Mouse (Mus musculus) frontal cortex, postnatal 10 days (tissue): ENCODE data around the gene Baiap3.
"Not testable (repeated sequence)": the region's sequence is repeated elsewhere in the genome, so short reads cannot be mapped to it uniquely, and the experiment has no call there.

Experiments
- DNase-seq, 2 experiments: peaks; one replicate each; pipeline ENCODE4 v3.0.0; 2022; ENCODE audit warnings: low spot score in 2 of 2, mixed read lengths in 1 of 2

Gene Baiap3

GRCm38 (mm10) chr17:25248033-25248750 lies 8.0 kb downstream of the Baiap3 start:
- no peak for DNase-seq

GRCm38 (mm10) chr17:25244239-25244638 lies 11.9 kb downstream of the Baiap3 start:
- no peak for DNase-seq

GRCm38 (mm10) chr17:25243131-25243780 lies 12.9 kb downstream of the Baiap3 start:
- DNase-seq, result no peak

DNA sequence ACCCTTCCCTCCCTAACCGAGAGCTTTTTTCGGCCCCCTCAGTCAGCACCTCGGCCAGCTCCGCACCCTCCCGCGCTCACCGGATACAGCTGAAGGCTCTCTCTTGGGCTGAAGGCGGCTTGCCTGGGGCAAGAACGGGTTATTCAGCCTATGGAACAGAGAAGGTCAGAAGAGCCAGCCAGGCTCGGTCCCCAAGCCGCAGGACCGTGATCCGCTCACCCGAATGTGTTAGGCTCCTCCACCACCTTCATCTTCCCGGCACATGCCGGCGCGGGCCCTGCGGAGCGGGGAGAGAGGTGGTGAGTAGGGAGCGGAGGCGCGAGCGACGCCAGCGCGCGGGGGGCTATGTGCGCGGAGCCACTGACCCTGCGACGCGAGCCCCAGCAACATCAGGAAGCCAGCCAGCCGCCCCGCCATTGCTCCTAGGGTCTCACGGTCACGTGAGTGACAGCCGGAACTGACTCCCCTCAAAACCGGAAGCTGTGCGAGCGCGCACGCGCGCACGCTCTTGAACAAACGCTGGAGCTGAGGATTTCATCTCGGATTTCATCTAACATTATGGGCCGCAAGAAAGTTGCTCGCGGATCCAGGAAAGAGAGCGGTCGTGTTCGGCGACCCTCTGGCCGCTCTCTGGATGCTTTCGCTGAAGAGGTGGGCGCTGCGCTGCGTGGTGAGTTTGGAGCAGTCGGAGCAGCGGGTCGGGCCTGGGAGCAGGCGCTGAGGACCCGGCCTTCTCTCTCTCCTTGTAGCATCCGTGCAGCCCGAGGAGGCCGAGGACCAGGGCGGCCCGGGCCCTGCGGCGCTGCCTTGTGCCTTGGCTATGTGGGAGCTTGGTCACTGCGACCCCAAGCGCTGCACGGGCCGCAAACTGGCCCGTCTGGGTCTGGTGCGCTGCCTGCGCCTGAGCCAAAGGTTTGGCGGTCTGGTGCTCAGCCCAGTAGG lies 16.2 kb downstream of the Baiap3 start, which contains the start of the genes Gnptg and Tsr3:
Gene Gnptg, minus strand, starts transcription at position 430 of the 942 bp plus-strand sequence.
Gene Tsr3, plus strand, starts transcription at position 476 of the 942 bp plus-strand sequence.
- peak in 1 of 2 experiments; percentile 84 for DNase-seq

DNA sequence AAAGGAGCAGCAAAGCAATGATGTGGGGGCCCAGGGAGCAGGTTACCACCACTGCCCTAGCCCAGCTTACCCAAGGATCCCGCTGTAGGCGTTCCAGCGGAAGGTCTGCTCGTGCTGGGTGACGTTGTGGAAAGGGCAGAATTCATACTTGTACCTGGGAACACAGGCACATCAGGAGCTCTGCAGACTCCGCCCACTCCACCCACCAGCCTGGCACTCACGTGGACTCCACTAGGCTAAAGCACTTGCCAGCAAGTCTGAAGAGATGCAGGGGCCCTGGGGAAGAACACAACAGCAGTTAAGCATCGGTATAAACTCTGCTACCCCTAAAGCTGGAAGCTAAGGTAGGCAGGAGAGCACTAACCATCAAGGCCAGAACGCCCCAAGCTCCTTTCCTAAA lies 20.5 kb downstream of the Baiap3 start:
- no peak for DNase-seq

DNA sequence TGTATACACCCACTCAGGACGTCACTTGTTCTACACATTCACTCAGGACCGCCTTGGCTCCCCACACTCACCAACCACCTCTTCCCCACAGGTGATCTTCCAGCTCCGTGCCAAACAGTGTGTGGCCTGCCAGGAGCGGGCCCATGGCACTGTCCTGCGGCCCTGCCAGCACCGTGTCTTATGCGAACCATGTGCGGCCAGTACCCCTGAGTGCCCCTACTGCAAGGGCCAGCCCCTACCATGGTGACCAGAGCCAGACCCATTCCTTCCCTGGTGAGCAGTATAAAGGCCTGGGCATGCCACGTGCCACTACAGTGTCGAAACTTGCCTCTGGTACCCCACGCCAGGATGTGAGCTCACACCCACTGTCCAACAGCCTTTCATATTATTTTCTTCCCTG lies 24.5 kb downstream of the Baiap3 start:
- not testable (repeated sequence) for DNase-seq

GRCm38 (mm10) chr17:25230700-25231099 lies 25.5 kb downstream of the Baiap3 start:
- DNase-seq, result no peak

DNA sequence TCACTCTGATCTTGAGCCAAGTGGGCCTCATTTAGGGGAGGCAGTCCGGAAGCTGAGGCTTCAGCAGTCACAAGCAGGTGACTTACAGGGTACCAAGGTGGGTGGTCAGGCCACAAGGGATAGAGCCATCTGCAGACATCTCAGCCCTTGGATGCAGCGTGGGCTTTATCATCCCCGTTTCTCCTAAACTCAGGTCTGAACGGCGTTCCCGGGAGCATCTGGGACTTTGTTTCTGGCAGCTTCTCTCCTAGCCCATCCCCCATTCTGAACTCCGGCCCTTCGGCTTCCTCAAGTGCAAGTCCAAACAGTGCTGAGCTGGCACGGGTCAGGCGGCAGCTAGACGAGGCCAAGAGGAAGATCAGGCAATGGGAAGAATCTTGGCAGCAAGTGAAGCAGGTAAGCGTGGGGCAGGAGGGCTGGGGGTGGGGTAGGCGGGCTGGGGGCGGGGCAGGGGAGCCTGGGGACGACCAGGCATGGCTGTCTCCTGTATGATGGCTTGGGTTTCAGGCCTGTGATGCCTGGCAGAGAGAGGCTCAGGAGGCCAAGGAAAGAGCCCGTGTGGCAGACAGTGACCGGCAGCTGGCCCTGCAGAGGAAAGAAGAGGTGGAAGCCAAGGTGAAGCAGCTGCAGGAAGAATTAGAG lies 26.0 kb downstream of the Baiap3 start:
- DNase-seq, result not testable (repeated sequence)

- DNase-seq, result no peak
Observed at GRCm38 (mm10) chr17:25227991-25228390, 28.2 kb downstream of the Baiap3 start.

DNA sequence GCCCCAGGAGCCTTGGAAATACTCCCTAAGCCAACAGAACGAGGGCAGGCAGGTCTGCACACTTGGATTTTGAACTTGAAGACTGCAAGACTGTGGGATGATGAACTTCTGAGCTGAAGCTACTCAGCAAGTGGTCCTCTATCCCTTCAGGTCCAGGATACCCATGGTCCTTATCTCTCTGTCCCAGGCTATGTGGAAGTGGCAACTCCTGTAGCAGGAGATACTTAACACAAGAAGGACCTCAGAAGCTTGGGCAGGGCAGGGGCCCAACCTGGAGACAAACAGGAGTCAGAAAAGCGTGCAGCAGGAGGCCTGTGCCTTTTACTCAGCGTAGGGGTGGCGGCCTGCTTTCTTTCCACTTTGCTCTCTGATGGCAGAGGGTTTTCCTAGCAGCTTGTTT lies 30.5 kb downstream of the Baiap3 start:
- no peak for DNase-seq

GRCm38 (mm10) chr17:25224586-25225222 lies 31.5 kb downstream of the Baiap3 start:
- DNase-seq, result no peak

DNA sequence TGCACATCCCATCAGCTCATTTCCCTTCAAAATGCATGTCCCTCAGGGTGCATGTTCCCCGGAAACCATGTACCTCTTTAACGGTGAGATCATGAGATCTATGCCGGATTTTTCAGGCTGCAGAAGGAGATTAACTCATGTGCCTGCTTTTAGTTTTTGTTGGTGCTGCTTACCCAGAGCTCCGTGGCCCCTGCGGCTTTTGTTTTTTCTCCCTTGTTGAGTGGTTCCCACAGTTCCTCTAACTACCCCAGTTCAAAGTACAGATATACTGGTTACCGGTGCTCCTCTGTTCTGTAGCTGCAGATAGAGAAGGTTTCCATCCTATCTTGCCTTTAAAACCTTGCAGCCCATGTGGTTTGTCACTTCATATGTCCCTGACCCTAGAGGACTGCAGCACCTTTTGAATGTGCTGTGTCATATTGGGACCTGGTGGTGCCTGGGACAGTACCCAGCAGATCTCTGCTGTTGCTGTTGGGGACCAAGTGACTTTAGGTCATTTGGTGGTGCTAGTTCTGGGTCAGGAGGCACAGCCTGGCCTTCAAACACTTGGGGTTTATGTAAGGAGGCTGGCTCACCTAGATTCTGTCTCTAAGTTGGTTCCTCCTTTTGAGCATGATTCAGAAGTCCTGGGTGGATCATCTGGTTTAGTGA lies 33.1 kb downstream of the Baiap3 start:
- DNase-seq, result no peak

DNA sequence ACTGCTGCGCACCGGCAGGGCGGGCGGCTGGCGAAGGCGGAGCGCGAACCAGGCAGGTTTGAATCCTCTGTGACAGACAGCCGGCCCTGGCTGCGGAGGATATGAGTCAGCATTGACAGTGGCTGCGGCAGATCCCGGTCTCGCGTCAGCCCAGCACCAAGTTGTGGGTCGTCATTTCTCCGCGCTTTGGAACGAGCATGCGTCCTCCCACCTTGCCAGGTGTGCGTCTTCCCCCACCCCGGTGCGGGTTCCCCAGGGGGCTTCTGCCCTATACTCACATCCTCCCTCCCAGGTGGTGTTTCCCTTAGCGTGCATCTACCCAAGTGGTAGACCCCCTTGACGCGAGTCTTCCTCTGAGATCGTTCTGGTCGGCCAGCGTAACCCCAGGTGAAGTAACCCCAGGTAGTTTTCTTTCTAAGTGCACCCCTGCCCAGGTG lies 33.6 kb downstream of the Baiap3 start:
- DNase-seq, result peak; percentile 37 to 56

GRCm38 (mm10) chr17:25221821-25222503 lies 34.2 kb downstream of the Baiap3 start:
- DNase-seq, result peak in 1 of 2 experiments; percentile 45

DNA sequence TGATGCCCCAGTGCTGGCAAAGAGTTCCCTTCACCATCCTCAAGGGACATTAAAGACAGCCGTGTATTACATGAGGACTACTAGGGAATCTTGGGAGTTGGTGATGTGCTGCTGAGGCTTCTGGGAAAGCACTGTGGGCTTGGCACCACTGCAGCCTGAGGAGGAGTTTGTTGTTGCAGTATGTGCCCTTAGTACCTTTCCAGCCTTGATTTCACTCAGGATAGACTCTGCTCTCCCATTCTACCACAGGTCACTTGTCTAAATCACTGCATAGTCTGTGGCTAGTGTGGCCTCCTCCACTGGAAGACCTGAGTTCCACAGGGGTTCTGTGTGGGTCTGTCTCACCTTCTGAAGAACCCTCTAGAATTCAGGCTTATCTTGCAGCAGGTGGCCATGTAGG lies 35.4 kb downstream of the Baiap3 start:
- no peak for DNase-seq

GRCm38 (mm10) chr17:25219492-25220295 lies 36.5 kb downstream of the Baiap3 start:
- no peak for DNase-seq

DNA sequence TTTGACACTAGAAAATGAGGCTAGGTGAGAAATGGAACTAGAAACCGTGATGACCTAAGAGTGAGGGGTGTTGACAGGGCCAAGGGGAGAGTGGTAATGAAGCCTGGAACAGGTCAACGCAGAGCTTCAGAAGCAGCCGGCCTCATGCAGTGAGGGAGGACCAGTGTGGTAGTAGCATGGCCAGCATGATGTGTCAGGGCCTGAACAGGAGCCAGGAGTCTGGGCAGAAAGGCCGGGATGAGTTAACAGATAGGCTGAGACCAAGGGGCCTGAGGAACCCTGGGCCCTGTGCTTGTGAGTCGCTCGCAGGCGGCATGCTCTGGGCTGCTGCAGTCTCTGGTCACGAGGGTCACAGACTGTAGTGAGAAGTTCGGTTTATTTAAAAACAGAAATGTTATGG lies 37.2 kb downstream of the Baiap3 start:
- no peak for DNase-seq

DNA sequence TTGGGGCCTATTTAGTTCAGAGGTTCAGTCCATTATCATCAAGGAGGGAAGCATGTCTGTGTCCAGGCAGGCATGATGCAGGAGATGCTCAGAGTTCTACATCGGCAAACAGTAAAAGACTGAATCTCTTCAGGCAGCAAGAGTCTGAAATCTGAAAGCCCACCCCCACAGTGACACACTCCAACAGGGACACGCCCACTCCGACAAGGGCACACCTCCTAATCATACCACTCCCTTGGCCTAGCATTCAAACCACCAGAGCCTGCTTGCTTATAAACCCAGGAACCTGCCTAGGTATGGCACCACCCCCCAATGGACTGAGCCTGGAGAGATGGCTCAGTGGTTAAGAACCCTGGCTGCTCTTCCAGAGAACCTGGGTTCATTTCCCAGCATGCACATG lies 40.7 kb downstream of the Baiap3 start:
- no peak for DNase-seq

DNA sequence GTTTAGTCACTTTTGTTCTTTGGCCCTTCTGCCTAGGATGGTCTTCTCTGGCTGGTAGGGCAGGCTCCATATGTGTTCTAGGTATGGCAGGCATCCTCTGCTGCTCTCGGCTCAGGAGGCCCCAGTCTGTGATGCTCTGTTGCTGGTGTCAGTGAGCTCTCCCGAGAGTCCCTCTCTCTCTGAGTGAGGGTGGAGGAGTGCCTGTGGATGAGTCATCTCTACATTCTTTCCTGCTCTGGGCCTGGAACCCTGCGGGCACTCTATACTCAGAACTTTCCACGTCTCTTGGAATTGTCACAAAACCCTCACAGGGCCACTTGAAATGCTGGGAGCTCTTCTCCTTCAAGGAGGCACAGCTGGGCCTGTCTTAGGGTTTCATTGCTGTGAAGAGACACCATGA lies 44.5 kb downstream of the Baiap3 start:
- DNase-seq, result no peak
